Mouse (Mus musculus): ENCODE results near the gene Cenpo. TPM values are rescaled to one million over a fixed set of nuclear protein-coding genes. Genes with fewer than 3 reads are reported as not detected.

Gene Cenpo
- polyA plus RNA-seq, 1 experiment from 2014 or later, result 12.0 TPM

DNA sequence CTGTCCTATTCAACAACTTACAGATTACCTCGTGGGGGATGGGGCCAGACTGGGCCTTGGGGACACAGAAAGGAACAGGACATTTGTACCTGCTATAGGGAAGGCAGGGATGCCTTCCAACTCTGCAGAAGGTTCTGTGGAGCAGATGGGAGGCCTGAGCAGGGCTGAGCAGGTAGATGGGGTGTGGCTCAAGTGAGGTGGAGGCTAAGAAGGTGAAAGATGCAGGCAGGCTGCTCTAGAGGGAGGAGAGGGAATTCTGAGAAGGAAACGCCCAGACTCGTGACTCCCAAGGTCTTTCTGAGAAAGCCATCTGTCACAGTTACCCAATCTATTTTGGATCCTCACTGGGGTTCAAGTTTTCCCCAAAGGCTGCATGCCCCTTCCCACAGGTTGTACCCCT lies 67.1 kb downstream of the Cenpo start:
- no peak overlapping the region for H3K4me2 ChIP-seq
- 65% methylated on average over 3 of the region's 3 CpGs for WGBS
- H3K4me3 ChIP-seq, result no peak overlapping the region
- no peak for ATAC-seq (ENCODE audit: insufficient number of reproducible peaks, low FRiP score, low TSS enrichment, low read depth)
- 0 out of 2 replicates have a peak, but pooled peaks cover 3% of the 10 kb centered on the region for H3K36me3 ChIP-seq
- no peaks in the 10 kb centered on the region for H3K27me3 ChIP-seq
- no peaks in the 10 kb centered on the region for H3K9me3 ChIP-seq
- no peak overlapping the region for H3K27ac ChIP-seq
- H3K9ac ChIP-seq, result no peak overlapping the region
- H3K4me1 ChIP-seq, result peaks cover 11% of the 10 kb centered on the region; the same call in 1 of the 2 replicates

DNA sequence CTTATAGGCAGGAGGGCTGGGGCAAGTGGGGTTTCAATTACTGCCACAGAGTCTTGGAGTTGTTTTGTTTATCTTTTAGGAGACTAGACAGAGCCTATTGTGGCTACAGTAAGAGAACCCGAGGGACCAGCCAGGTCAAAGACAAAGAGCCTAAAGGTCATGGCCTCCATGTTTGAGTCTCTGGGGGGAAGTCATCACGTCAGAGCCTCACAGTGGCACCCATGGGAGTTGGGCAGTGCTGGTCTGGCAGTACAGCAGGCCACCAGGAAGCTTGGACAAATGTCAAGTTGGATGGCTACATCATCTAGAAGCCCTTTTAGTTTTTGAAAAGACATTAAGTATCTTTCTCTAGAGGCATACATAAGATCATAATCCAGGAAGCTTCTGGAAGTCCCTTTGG lies 71.2 kb downstream of the Cenpo start:
- no peaks in the 10 kb centered on the region for H3K27me3 ChIP-seq
- ATAC-seq (ENCODE audit: insufficient number of reproducible peaks, low FRiP score, low TSS enrichment, low read depth), result no peak
- H3K36me3 ChIP-seq, result 0 out of 2 replicates have a peak, but pooled peaks cover 3% of the 10 kb centered on the region

DNA sequence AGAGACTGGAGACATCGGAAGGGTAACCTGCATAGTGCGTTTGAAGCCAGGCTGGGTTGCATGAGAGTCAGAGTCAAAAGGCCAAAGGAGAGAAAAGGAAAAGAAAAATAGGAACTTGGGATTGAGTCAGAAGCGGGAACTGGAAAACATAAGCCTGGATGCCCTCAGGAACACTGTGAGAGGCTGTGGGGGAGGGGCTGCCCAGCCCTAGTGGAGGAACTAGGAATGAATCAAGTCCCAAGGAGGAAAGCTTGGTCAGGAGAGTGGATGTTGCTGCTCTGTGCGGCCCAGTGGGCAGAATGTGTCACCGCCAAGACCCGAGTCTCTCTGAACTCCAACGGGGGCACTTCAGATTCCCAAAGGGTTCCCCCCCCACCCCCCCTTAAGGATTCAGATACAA lies 73.8 kb downstream of the Cenpo start:
- Histone ChIP-seq H3K9ac (no peak overlapping the region), H3K9me3 (no peaks in the 10 kb centered on the region), H3K4me1 (peaks cover 5% of the 10 kb centered on the region; the same call in 1 of the 2 replicates), H3K36me3 (0 out of 2 replicates have a peak, but pooled peaks cover 3% of the 10 kb centered on the region), H3K27ac (no peak overlapping the region), H3K4me2 (no peak overlapping the region), H3K27me3 (no peaks in the 10 kb centered on the region), H3K4me3 (no peak overlapping the region)
- no peak for ATAC-seq (ENCODE audit: insufficient number of reproducible peaks, low FRiP score, low TSS enrichment, low read depth)
- WGBS, result 71% methylated on average over 7 of the region's 7 CpGs

More for the DNA sequence above, 71.2 kb downstream of the Cenpo start:
- Histone ChIP-seq H3K27ac (no peak overlapping the region), H3K4me3 (no peak overlapping the region), H3K9me3 (no peaks in the 10 kb centered on the region), H3K9ac (no peak overlapping the region), H3K4me2 (no peak overlapping the region), H3K4me1 (0 out of 2 replicates have a peak, but pooled peaks cover 8% of the 10 kb centered on the region)
- WGBS, result 56% methylated on average over 2 of the region's 2 CpGs

DNA sequence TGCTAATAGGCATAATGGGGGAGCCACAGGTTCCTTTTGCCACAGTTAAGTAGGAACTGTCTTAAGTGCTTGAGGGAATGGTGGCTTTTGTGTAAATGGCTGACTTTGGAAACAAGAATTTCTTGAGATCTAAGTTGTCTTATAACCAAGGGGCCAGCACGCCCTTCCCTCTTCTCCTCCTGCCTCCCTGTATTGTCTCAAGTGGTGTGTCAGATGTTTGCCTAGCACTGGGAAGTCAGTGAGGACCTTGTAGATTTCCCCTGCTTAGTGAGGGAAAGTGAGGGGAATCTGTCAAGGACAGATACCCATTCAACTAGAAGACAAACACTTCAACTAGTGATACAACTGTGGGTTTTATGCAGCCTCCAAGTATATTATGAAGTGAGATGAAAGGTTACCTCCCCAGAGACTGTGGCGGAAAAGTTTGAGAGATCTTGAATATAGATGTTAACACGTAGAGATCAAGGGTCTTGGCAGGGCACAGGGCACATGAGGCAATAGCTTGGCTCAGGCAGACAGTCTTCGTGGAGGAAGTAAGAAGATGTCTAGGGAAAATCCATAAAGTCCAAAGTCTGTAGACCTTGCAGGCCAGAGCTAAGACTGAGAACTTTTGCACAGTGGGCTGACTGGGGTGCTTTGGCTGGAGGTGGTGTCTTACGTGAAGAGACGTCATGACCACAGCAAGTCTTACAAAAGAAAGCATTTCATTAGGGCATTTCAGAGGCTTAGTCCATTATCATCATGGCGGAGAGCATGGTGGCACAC lies 75.0 kb downstream of the Cenpo start:
- WGBS, result 91% methylated on average over 7 of the region's 7 CpGs
- H3K4me3 ChIP-seq, result no peak overlapping the region
- H3K27me3 ChIP-seq, result no peaks in the 10 kb centered on the region
- no peak overlapping the region for H3K27ac ChIP-seq
- no peaks in the 10 kb centered on the region; the same call in 1 of the 2 replicates for H3K4me1 ChIP-seq
- 0 out of 2 replicates have a peak, but pooled peaks cover 3% of the 10 kb centered on the region for H3K36me3 ChIP-seq
- H3K9ac ChIP-seq, result no peak overlapping the region
- no peaks in the 10 kb centered on the region for H3K9me3 ChIP-seq
- ATAC-seq (ENCODE audit: insufficient number of reproducible peaks, low FRiP score, low TSS enrichment, low read depth), result no peak
- no peak overlapping the region for H3K4me2 ChIP-seq

DNA sequence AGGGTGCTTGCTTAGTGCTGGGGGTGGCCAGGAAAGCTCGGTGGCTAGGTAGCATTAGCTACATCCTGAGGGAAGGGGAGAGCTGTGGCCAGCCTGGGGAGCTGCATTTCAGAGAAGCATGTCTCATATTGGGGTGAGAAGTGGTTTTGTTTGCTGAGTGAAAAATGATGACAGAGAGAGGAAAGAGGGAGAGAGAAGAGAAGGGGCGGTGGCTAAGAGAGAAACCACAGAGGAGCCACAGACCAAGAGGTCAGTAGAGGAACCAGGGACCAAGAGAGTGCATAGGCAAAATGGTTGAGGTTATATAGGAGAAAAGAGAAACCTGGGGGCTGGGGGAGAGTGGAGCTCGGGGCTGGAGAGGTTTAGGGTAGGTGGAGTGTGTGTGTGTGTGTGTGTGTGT lies 75.9 kb downstream of the Cenpo start:
- Histone ChIP-seq H3K36me3 (no peaks in the 10 kb centered on the region), H3K27me3 (no peaks in the 10 kb centered on the region), H3K27ac (no peak overlapping the region), H3K9ac (no peak overlapping the region), H3K4me3 (no peak overlapping the region), H3K4me1 (no peaks in the 10 kb centered on the region; the same call in 1 of the 2 replicates), H3K9me3 (no peaks in the 10 kb centered on the region), H3K4me2 (no peak overlapping the region)
- WGBS, result 86% methylated on average over 3 of the region's 3 CpGs
- ATAC-seq (ENCODE audit: insufficient number of reproducible peaks, low FRiP score, low TSS enrichment, low read depth), result no peak

DNA sequence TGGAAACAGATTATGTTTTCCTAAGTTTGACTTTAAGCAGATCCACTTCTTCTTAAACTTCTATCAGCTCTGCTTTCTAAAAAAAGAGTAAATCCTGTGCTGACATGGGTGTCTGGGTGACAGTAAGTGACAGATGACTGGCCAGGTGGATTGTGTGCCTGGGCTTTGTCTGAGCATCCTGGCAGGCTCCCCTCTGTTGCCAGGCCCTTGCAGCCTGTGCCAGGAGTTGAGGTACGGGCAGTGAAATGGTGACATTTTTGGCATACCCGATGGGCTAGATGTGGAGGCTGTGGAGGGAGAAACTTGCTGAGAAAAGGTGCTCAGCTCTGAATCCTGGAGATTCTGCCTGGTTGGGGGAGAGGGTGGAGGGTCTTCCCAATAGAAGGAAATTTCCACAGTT lies 76.6 kb downstream of the Cenpo start:
- ATAC-seq (ENCODE audit: insufficient number of reproducible peaks, low FRiP score, low TSS enrichment, low read depth), result no peak
- WGBS, result 61% methylated on average over 2 of the region's 2 CpGs

DNA sequence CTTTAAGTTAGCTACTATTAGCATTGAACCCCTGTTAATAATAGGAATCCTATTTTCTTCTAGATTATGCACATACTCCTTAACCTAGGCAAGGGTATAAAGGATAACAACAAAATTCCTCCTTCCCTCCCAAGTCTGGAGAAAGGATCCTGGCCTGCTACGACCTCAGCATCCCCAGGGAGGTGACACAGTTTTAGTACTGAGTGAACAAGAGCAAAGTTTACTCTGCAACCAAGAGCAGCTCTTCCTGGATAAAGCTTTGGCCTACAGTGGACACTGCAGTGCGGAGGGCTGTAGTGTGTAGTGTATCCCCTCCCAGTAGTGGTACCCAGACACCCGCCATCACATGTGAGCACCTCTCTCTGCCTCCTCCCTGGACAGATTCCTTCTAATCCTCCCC lies 82.1 kb downstream of the Cenpo start:
- H3K27me3 ChIP-seq, result no peaks in the 10 kb centered on the region
- no peaks in the 10 kb centered on the region for H3K4me1 ChIP-seq
- no peak overlapping the region for H3K4me3 ChIP-seq
- no peaks in the 10 kb centered on the region for H3K36me3 ChIP-seq
- 86% methylated on average over 3 of the region's 3 CpGs for WGBS
- H3K27ac ChIP-seq, result no peak overlapping the region
- no peak overlapping the region for H3K4me2 ChIP-seq
- H3K9ac ChIP-seq, result no peak overlapping the region
- no peak for ATAC-seq (ENCODE audit: insufficient number of reproducible peaks, low FRiP score, low TSS enrichment, low read depth)
- no peaks in the 10 kb centered on the region for H3K9me3 ChIP-seq

More for the DNA sequence above, 76.6 kb downstream of the Cenpo start:
- H3K9me3 ChIP-seq, result no peaks in the 10 kb centered on the region
- H3K4me2 ChIP-seq, result no peak overlapping the region
- H3K27ac ChIP-seq, result no peak overlapping the region
- no peaks in the 10 kb centered on the region for H3K27me3 ChIP-seq
- H3K36me3 ChIP-seq, result no peaks in the 10 kb centered on the region
- H3K4me1 ChIP-seq, result no peaks in the 10 kb centered on the region; the same call in 1 of the 2 replicates
- H3K9ac ChIP-seq, result no peak overlapping the region
- no peak overlapping the region for H3K4me3 ChIP-seq

DNA sequence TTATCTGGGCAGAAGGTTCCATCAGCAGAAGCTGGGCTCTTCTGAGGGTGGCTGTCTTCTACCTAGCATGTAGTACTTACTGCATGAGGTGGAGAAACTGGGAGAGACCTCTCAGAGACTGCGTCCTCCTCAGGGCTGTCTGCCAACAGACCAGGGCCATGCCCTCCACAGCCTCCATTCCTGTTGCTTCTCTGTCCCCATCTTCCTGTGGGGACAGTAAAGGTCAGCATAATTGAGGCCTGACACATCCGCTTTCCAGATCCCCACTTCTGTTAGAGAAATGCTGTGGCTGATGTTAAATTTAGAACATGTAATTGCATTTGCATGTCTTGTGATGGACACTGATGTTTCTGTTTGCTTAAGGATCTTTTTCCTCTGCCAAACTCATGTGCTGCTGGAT lies 83.2 kb downstream of the Cenpo start:
- Histone ChIP-seq H3K27me3 (no peaks in the 10 kb centered on the region), H3K4me1 (no peaks in the 10 kb centered on the region), H3K9ac (no peak overlapping the region), H3K4me2 (no peak overlapping the region), H3K4me3 (no peak overlapping the region), H3K36me3 (no peaks in the 10 kb centered on the region), H3K27ac (no peak overlapping the region), H3K9me3 (no peaks in the 10 kb centered on the region)
- ATAC-seq (ENCODE audit: insufficient number of reproducible peaks, low FRiP score, low TSS enrichment, low read depth), result no peak
- WGBS, result 82% methylated on average over 2 of the region's 2 CpGs

Other genes starting within 250 kb of the Cenpo start
- gene Efr3b, start 195.4 kb downstream of the Cenpo start, polyA plus RNA-seq (2015; fragmentation: Nextera tagmentation; extraction: Ambion mirVana), result 3.5 and 3.7 TPM in 2 replicates
- 5.1 and 5.5 TPM in 2 replicates for gene Dnajc27, start 151.7 kb downstream of the Cenpo start, polyA plus RNA-seq (2015; fragmentation: Nextera tagmentation; extraction: Ambion mirVana)
- gene Adcy3, start 101.2 kb downstream of the Cenpo start, polyA plus RNA-seq (2015; fragmentation: Nextera tagmentation; extraction: Ambion mirVana), result 11.4 and 14.1 TPM in 2 replicates
- gene Ptrhd1, start 267 bp downstream of the Cenpo start, polyA plus RNA-seq (2015; fragmentation: Nextera tagmentation; extraction: Ambion mirVana), result 4.5 TPM in 2 replicates
- 10.6 and 12.4 TPM in 2 replicates for gene Ncoa1, start 242.9 kb upstream of the Cenpo start, polyA plus RNA-seq (2015; fragmentation: Nextera tagmentation; extraction: Ambion mirVana)

Data from limb, embryonic 15.5 days (tissue).